Mouse (Mus musculus): ENCODE data around the gene Dhx8.

- no peak for TF ChIP-seq POLR2A (IDR thresholded peaks at IDR 0.05; ENCODE audit: low read depth, low read length)
- TF ChIP-seq CTCF (IDR thresholded peaks at IDR 0.05; ENCODE audit: extremely low read depth, insufficient read length, insufficient replicate concordance, low read depth, low read length): no peak
Observed at GRCm38 (mm10) chr11:101706764-101707448, 25.8 kb upstream of the Dhx8 start.
